Mouse (Mus musculus) liver, embryonic 15.5 days (tissue): Measurements from ENCODE around the gene Gm10486. TPM values are rescaled to one million over a fixed set of nuclear protein-coding genes. Genes with fewer than 3 reads are reported as not detected.
"Not testable (repeated sequence)": the region's sequence is repeated elsewhere in the genome, so short reads cannot be mapped to it uniquely, and the experiment has no call there.

Experiments used
- ATAC-seq: fragments of 200-750 bp; cut with Nextera tagmentation; 2 replicates; pipeline ENCODE4 v1.8.0; 2017; ENCODE audit warnings: moderate number of reproducible peaks, mild to moderate bottlenecking, moderate library complexity; ENCODE audit not compliant: insufficient read depth
- H3K27ac ChIP-seq: fragments of 300-500 bp; sonication (generic); replicated peaks from 2 replicates; pipeline ENCODE4 v1.5.1; 2015; ENCODE audit warnings: mild to moderate bottlenecking, inconsistent platforms
- H3K27me3 ChIP-seq: fragments of 300-500 bp; sonication (generic); 2 replicates; pipeline ENCODE4 v1.6.1; 2015; ENCODE audit warnings: mild to moderate bottlenecking, inconsistent platforms
- H3K36me3 ChIP-seq: fragments of 300-500 bp; sonication (generic); replicated peaks from 2 replicates; pipeline ENCODE4 v1.6.1; 2015; ENCODE audit warnings: moderate library complexity, mild to moderate bottlenecking, inconsistent platforms
- H3K4me1 ChIP-seq: fragments of 300-500 bp; sonication (generic); replicated peaks from 2 replicates; pipeline ENCODE4 v1.6.1; 2015; ENCODE audit warnings: inconsistent platforms
- H3K4me2 ChIP-seq: fragments of 300-500 bp; sonication (generic); 2 replicates; pipeline ENCODE4 v1.6.1; 2015; ENCODE audit warnings: moderate library complexity, mild to moderate bottlenecking, inconsistent platforms
- H3K4me3 ChIP-seq: fragments of 300-500 bp; sonication (generic); replicated peaks from 2 replicates; pipeline ENCODE4 v1.5.1; 2015; ENCODE audit warnings: mild to moderate bottlenecking, inconsistent platforms
- H3K9ac ChIP-seq: fragments of 300-500 bp; sonication (generic); 2 replicates; pipeline ENCODE4 v1.6.1; 2015; ENCODE audit warnings: moderate library complexity, mild to moderate bottlenecking, inconsistent platforms
- H3K9me3 ChIP-seq: fragments of 300-500 bp; sonication (generic); replicated peaks from 2 replicates; pipeline ENCODE4 v1.6.1; 2016; ENCODE audit warnings: inconsistent platforms
- WGBS: fragments of 180-500 bp; shearing (Covaris S2); methylation state at CpG from one replicate; pipeline ENCODE4 v1.1.7; 2015; ENCODE audit warnings: mixed read lengths; ENCODE audit not compliant: insufficient replicate concordance; 5-methylcytosine and 5-hydroxymethylcytosine counted together
- polyA plus RNA-seq: library from polyadenylated mRNA; unstranded; fragments of >200 nt; fragmentation: Nextera tagmentation; extraction: Ambion mirVana; gene quantifications from 2 replicates; pipeline ENCODE4 v1.2.1, GENCODE M21; 2015

Gene Gm10486
- polyA plus RNA-seq, result not detected in 2 replicates

- not testable (repeated sequence) for H3K4me3 ChIP-seq, H3K4me1 ChIP-seq, H3K27me3 ChIP-seq, H3K27ac ChIP-seq, H3K9ac ChIP-seq, H3K9me3 ChIP-seq, H3K36me3 ChIP-seq, H3K4me2 ChIP-seq, ATAC-seq
- WGBS, result no CpG with 5 or more reads among the region's 6 CpGs
Observed at GRCm38 (mm10) chrX:35067084-35067483, at the start of gene Gm10486. TSS of gene Gm10486 (plus strand) at chrX:35067384.
